ENCODE assay signal across 8 mouse cellular contexts in genomic region chr1:136624146-136625018, GRCm38 (mm10). TPM values are rescaled to one million over a fixed set of nuclear protein-coding genes. Genes with fewer than 3 reads are reported as not detected.
DNase-seq lines count a peak whose midpoint lies in the region; ATAC-seq and TF ChIP-seq lines count a peak whose summit lies in the region.

Zfp281 (plus strand) TSS chr1:136624901.

- H3K27me3 ChIP-seq in embryonic facial prominence, embryonic 13.5 days: no peaks in the 10 kb centered on the region
- no peaks in the 10 kb centered on the region for H3K27me3 ChIP-seq in kidney, adult 2 months (replicated peaks; ENCODE audit: control insufficient read depth, insufficient read depth, low read length)
- H3K27me3 ChIP-seq in limb, embryonic 12.5 days: no peaks in the 10 kb centered on the region
- no peaks in the 10 kb centered on the region for H3K27me3 ChIP-seq in midbrain, embryonic 15.5 days (replicated peaks)
- no peaks in the 10 kb centered on the region for H3K27me3 ChIP-seq in spleen, adult 2 months (ENCODE audit: control insufficient read depth, insufficient read depth, low read length)

- DNase-seq in 3134 (ENCODE audit: extremely low read depth, insufficient read length, low spot score): peak; percentile 98
- peak; percentile 98 to 99 for DNase-seq in adrenal gland, postnatal 36 days
- DNase-seq in heart, adult 18-20 months: peak; percentile 97 to 98
- DNase-seq in kidney, adult 2 months: peak; percentile 97
- peak; percentile 78 to 96 for DNase-seq in spleen, adult 2 months (ENCODE audit: low read depth in 1 of 2, low spot score in 2 of 2)

- peaks cover 26% of the 10 kb centered on the region for H3K36me3 ChIP-seq in embryonic facial prominence, embryonic 13.5 days
- peaks cover 3% of the 10 kb centered on the region; the same call in 1 of the 2 replicates for H3K36me3 ChIP-seq in kidney, adult 2 months (ENCODE audit: control insufficient read depth, insufficient read depth, low read length)
- peaks cover 33% of the 10 kb centered on the region for H3K36me3 ChIP-seq in limb, embryonic 12.5 days
- peaks cover 17% of the 10 kb centered on the region for H3K36me3 ChIP-seq in midbrain, embryonic 15.5 days (replicated peaks)
- peaks cover 3% of the 10 kb centered on the region; the same call in 1 of the 2 replicates for H3K36me3 ChIP-seq in spleen, adult 2 months (ENCODE audit: control insufficient read depth, insufficient read depth, low read length)

- H3K9ac ChIP-seq in embryonic facial prominence, embryonic 13.5 days: peak within 1 kb of the TSS; percentile 97
- H3K9ac ChIP-seq in limb, embryonic 12.5 days (replicated peaks): peak within 1 kb of the TSS; percentile 95
- peak within 1 kb of the TSS; percentile 96 for H3K9ac ChIP-seq in midbrain, embryonic 15.5 days

- TF ChIP-seq CTCF in kidney, adult 2 months (conservative IDR thresholded peaks at IDR 0.05; ENCODE audit: insufficient read depth, insufficient read length, low read depth, low read length): no peak
- no peak for TF ChIP-seq CTCF in spleen, adult 2 months (IDR thresholded peaks at IDR 0.05; ENCODE audit: extremely low read depth, insufficient read depth, insufficient read length, insufficient replicate concordance)

- 2% methylated on average over 45 of the region's 45 CpGs for WGBS in embryonic facial prominence, embryonic 13.5 days
- WGBS in kidney, adult 2 months: under 1% methylated on average over 45 of the region's 45 CpGs
- 2% methylated on average over 45 of the region's 45 CpGs for WGBS in limb, embryonic 12.5 days
- 2% methylated on average over 45 of the region's 45 CpGs for WGBS in midbrain, embryonic 15.5 days
- WGBS in spleen, adult 2 months: under 1% methylated on average over 45 of the region's 45 CpGs

- peak; percentile 97 for ATAC-seq in embryonic facial prominence, embryonic 13.5 days (ENCODE audit: insufficient number of reproducible peaks, insufficient read depth, low FRiP score, low TSS enrichment, low read depth)
- peak; percentile 99 for ATAC-seq in limb, embryonic 12.5 days (ENCODE audit: insufficient number of reproducible peaks, insufficient read depth, low FRiP score, low TSS enrichment, low read depth)
- peak; percentile 99 for ATAC-seq in midbrain, embryonic 15.5 days (replicated peaks)

- peak within 1 kb of the TSS; percentile 90 for H3K4me3 ChIP-seq in embryonic facial prominence, embryonic 13.5 days
- H3K4me3 ChIP-seq in kidney, adult 2 months (ENCODE audit: insufficient read depth, low read depth, low read length): peak within 1 kb of the TSS; percentile 63
- H3K4me3 ChIP-seq in limb, embryonic 12.5 days (replicated peaks): peak within 1 kb of the TSS; percentile 93
- H3K4me3 ChIP-seq in midbrain, embryonic 15.5 days: peak within 1 kb of the TSS; percentile 72
- H3K4me3 ChIP-seq in spleen, adult 2 months (ENCODE audit: extremely low read depth, insufficient read depth, insufficient read length): peak within 1 kb of the TSS; percentile 94

- peak within 1 kb of the TSS; percentile 90 for H3K27ac ChIP-seq in embryonic facial prominence, embryonic 13.5 days
- H3K27ac ChIP-seq in kidney, adult 2 months (ENCODE audit: insufficient read depth, low read depth, low read length): peak within 1 kb of the TSS; percentile 68
- H3K27ac ChIP-seq in limb, embryonic 12.5 days: peak within 1 kb of the TSS; percentile 89
- peak within 1 kb of the TSS; percentile 96 for H3K27ac ChIP-seq in midbrain, embryonic 15.5 days
- peak within 1 kb of the TSS; percentile 89 for H3K27ac ChIP-seq in spleen, adult 2 months (ENCODE audit: insufficient read depth, low read length)

- H3K9me3 ChIP-seq in embryonic facial prominence, embryonic 13.5 days: no peaks in the 10 kb centered on the region
- H3K9me3 ChIP-seq in limb, embryonic 12.5 days: no peaks in the 10 kb centered on the region
- no peaks in the 10 kb centered on the region for H3K9me3 ChIP-seq in midbrain, embryonic 15.5 days

- H3K4me2 ChIP-seq in embryonic facial prominence, embryonic 13.5 days: peak within 1 kb of the TSS; percentile 83
- H3K4me2 ChIP-seq in limb, embryonic 12.5 days: peak within 1 kb of the TSS; percentile 90
- H3K4me2 ChIP-seq in midbrain, embryonic 15.5 days: peak within 1 kb of the TSS; percentile 81

- TF ChIP-seq POLR2A in kidney, adult 2 months (IDR thresholded peaks at IDR 0.05; ENCODE audit: low read depth, low read length): no peak
- TF ChIP-seq POLR2A in spleen, adult 2 months (IDR thresholded peaks at IDR 0.05; ENCODE audit: low read depth, low read length): no peak; the same call in 1 of the 2 replicates

- peaks cover 29% of the 10 kb centered on the region for H3K4me1 ChIP-seq in embryonic facial prominence, embryonic 13.5 days
- peaks cover 18% of the 10 kb centered on the region; the same call in 1 of the 2 replicates for H3K4me1 ChIP-seq in kidney, adult 2 months (ENCODE audit: control insufficient read depth, insufficient read depth, low read length)
- H3K4me1 ChIP-seq in limb, embryonic 12.5 days (replicated peaks): peaks cover 30% of the 10 kb centered on the region
- H3K4me1 ChIP-seq in midbrain, embryonic 15.5 days: peaks cover 38% of the 10 kb centered on the region
- peaks cover 7% of the 10 kb centered on the region; the same call in 1 of the 2 replicates for H3K4me1 ChIP-seq in spleen, adult 2 months (ENCODE audit: control insufficient read depth, insufficient read depth, insufficient read length)

RNA-seq across cellular contexts. Expression of gene Zfp281, which starts in this region (rescaled TPM):
- total RNA-seq in adrenal gland, postnatal 36 days (2021): 10 to 100 TPM; 15.6 to 19.3 TPM
- polyA plus RNA-seq in embryonic facial prominence, embryonic 13.5 days (2015; fragmentation: Nextera tagmentation; extraction: Ambion mirVana): 25.6 and 26.8 TPM in 2 replicates
- total RNA-seq in heart, adult 18-20 months (2021): 10 to 100 TPM in 1 of 2 experiments, 1 to 10 TPM in 1; 9.0 to 10.9 TPM
- 1.8 and 2.3 TPM in 2 replicates for polyA plus RNA-seq in kidney, adult 2 months (2012; rRNA removed)
- polyA plus RNA-seq in limb, embryonic 12.5 days (2016; fragmentation: Nextera tagmentation; extraction: Ambion mirVana): 31.3 and 33.3 TPM in 2 replicates
- polyA plus RNA-seq in midbrain, embryonic 15.5 days (2015; fragmentation: Nextera tagmentation; extraction: Ambion mirVana): 23.9 TPM in 2 replicates
- 1.9 and 2.7 TPM in 2 replicates for polyA plus RNA-seq in spleen, adult 2 months (2012; rRNA removed)

Comparison
In these comparisons a context has a peak if more than half of its experiments do, and no peak if none do; other contexts are left out.
1. Peak in every context shown above with its lines: DNase-seq, ATAC-seq, H3K4me3 ChIP-seq and H3K27ac ChIP-seq.